Mouse (Mus musculus): ENCODE results near the gene Raph1. TPM values are rescaled to one million over a fixed set of nuclear protein-coding genes. Genes with fewer than 3 reads are reported as not detected.

The Raph1 gene
- polyA plus RNA-seq (2014; fragmentation: Illumina TruSeq; extraction: RNeasy Lipid Tissue Mini Kit (QIAGEN cat#74804); ENCODE audit: low replicate concordance): 68.2 TPM

GRCm38 (mm10) chr1:60566631-60567311 is at the start of gene Raph1:
Gene Raph1, minus strand, starts transcription at chr1:60567104.

Other genes starting within 250 kb of the Raph1 start
- gene Cyp20a1, start 223.8 kb downstream of the Raph1 start, polyA plus RNA-seq (2014; fragmentation: Illumina TruSeq; extraction: RNeasy Lipid Tissue Mini Kit (QIAGEN cat#74804); ENCODE audit: low replicate concordance): 11.5 TPM
- gene Abi2, start 157.5 kb downstream of the Raph1 start, polyA plus RNA-seq (2014; fragmentation: Illumina TruSeq; extraction: RNeasy Lipid Tissue Mini Kit (QIAGEN cat#74804); ENCODE audit: low replicate concordance): 5.0 TPM
- 3.1 TPM for gene Cd28, start 149.7 kb upstream of the Raph1 start, polyA plus RNA-seq (2014; fragmentation: Illumina TruSeq; extraction: RNeasy Lipid Tissue Mini Kit (QIAGEN cat#74804); ENCODE audit: low replicate concordance)

All from small intestine, adult 10 weeks (tissue).